Mouse (Mus musculus): ENCODE results near the gene Prkaa2. TPM values are rescaled to one million over a fixed set of nuclear protein-coding genes. Genes with fewer than 3 reads are reported as not detected.

Prkaa2 gene
- total RNA-seq (2021): 10 to 100 TPM in 1 of 2 experiments, 1 to 10 TPM in 1; 6.8 to 13.7 TPM
- long read RNA-seq, experiment 1, full-length matches to known transcripts: 9 of 12 reads
- long read RNA-seq, experiment 1, partial matches to known transcripts: 0 of 12 reads
- long read RNA-seq, experiment 1, other reads (novel, unspliced or antisense): 3 of 12 reads
- long read RNA-seq, experiment 2: 0 reads

GRCm38 (mm10) chr4:105109199-105109989 is at the start of gene Prkaa2:
Gene Prkaa2 (minus strand): TSS chr4:105109890.
- DNase-seq: peak; percentile 88 to 93

- no peak for DNase-seq
These were observed 49.8 kb upstream of the Prkaa2 start for GRCm38 (mm10) chr4:105159531-105159870.

DNA sequence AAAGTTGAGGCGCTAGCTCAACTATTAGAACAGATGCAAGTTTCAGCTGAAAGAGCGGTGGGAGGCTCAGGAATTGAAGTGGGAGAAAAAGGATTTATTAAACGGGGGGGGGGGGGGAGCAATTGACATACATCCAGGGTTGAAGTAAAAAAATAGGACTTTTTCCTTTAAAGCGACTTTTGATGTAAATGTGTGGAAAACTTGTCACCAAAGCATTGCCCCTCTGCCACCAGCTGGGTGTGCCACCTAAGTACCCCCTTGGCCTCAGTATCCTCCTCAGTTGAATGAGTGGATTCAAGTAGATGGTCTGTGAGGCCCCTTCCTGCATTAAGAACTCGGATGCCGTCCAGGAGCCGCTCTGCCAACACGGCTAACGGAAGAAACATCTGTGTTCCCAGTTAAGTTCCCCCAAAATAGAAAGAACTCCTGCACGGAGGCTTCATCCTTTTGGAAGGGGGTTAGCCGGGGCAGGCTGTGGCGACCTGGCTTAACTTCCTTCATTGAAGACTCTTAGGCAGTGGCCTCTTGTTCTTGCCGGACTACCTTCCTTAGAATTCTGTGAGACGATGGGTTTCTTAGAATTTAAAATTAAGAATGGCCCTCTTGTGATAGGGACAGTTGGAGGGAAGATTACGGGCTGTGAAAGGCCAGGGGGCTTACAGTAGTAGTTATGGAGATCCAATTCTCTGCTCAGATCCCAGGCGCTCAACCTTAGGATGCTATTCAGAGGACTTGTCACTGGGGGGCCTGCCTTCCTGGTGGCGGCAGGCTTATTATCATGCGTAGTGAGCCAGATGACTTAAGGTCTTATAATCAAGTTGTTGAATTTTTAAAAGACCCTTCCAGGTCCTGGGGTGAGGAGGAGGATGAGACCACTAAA is 49.2 kb upstream of the Prkaa2 start:
- DNase-seq: peak in 1 of 2 experiments; percentile 58

GRCm38 (mm10) chr4:105158169-105158555 is 48.5 kb upstream of the Prkaa2 start:
- peak; percentile 81 to 85 for DNase-seq

DNA sequence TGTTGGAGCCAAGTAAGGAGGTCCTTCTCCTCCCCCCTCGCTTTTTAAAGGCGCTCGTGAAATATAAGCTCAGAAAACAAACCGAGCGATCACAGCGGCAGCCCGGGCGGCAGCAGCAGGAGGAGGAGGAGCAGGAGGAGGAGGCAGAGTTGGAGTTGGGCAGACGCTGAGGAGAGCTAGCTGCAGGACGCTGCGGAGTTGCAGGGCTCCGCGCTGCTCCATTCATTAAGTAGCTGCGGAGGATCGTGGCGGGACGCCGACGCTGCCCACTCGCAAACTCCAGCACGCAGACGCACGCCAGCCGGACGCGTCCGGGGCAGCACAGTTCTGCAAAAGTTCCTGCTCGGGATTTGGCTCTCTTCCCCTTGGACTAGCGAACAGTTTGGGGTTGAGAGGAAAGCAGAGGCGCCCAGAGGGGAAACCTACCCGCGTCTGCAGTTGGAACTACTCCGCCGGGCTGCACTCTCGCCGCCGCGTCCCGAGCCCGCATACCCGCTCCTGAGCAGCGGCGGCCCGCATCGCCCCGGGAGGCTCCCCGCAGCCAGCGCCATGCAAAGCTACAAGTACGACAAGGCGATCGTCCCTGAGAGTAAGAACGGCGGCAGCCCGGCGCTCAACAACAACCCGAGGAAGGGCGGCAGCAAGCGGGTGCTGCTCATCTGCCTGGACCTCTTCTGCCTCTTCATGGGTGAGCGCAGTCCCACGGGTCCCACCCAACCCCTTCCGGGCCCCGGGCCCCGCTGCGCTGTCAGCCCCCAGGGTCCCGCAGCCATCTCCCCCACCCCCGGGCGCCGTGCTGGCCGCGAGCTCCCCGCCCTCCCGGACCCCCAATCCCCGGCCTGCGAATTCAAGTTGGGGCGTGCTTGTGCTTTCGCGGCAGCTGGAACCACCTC is 47.8 kb upstream of the Prkaa2 start, which contains the start of gene Plpp3:
Gene Plpp3, plus strand, starts transcription at position 72 of the 893 bp plus-strand sequence.
- peak; percentile 92 to 93 for DNase-seq

GRCm38 (mm10) chr4:105156955-105157275 is 47.2 kb upstream of the Prkaa2 start:
- DNase-seq: no peak

- no peak for DNase-seq
These were observed 46.6 kb upstream of the Prkaa2 start for GRCm38 (mm10) chr4:105156281-105156680.

GRCm38 (mm10) chr4:105153227-105153626 is 43.5 kb upstream of the Prkaa2 start:
- no peak for DNase-seq

DNA sequence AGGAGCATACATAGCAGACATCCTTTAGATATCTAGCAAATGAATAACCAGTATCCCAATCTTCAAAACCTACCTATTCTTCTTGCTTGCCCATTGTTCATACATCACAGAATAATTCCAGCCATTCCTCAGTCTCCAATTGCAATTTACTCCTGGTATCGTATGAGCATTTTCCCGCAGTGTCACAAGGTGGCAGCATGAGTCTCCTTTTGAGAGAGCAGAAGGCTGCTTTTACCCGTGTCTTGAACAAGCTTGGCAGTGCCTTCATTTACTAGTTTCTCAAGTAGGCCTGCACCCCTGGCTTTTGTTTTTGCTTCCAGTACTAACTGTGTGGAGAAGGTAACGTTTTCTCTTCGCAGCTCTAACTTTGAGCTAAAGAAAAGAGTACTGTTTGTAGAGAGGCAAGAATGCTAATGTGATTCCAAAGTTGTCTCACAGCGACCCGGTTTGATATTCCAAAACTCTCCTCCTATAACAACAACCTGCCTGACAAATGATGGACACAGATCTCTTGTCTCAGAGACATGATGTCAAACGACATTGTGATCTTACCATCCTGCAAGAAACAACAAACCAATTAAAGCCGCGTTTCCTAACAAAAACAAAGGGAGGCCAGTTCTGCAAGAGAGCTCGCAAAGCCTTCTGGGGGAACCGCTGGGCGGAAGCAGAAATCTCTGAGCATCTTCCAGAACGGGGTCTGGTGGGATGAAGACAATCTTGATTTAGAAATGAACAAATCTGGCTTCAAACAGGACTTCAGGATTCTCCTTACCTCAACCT is 42.4 kb upstream of the Prkaa2 start:
- DNase-seq: peak; percentile 79 to 84

- no peak for DNase-seq
These were observed 39.8 kb upstream of the Prkaa2 start for GRCm38 (mm10) chr4:105149492-105149891.

DNA sequence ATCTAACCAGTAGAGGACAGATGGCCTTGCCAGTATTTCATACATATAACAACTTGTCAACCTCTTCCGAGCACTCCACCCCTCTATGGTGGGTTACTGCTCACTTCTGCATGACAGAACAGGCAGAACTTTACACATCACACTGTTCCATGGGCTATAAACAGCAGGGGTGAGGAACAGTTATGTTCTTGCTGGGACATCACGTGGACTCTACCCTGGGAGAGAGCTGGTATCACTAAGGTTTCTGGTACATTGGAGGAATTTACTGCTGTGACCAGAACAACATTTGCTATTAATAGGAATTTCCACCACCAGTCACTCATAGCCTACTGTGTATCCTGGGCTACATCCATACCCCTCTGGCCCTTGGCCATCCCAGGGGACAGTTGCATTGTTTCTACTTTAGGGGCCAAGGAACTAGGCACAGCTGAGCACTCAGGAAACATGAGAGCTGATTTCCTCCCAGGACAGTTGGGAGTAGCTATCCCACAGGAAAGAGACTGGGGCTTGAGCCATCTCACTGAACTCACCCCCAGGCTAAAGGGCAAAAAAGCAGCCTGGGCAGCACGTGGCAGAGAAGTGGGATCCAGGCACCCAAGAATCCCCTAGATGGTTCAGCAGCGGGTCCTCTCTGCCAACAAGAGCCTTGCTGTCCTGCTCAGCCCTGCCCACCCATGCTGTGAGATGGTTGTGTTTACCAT is 23.8 kb upstream of the Prkaa2 start:
- DNase-seq: no peak

DNA sequence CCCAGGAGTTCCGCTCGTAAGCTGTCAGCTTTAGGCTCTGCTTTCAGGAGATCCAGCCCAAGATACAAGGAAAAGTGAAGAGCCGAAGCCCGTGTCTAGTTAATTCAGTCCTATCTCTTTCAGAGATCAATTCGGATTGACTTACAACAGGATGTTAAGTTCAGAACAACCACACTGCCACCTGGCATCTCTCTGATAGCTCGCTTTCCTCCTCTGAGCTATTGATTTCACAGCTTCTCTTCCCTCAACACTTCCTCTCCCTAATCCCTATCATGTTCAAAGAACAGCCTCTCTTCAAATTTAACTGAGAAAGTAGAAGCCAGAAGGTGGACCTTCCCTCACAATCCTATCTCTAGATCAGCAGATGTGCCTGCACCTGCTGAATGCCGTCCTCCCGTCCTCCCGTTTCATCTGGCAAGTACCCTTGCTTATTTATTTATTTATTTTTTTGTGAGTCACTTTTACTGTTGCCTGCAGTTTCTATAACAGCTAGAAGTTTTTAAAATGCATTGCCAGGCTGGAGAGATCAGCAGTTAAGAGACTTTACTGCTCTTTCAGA is 22.1 kb upstream of the Prkaa2 start:
- no peak for DNase-seq

GRCm38 (mm10) chr4:105129212-105129611 is 19.5 kb upstream of the Prkaa2 start:
- DNase-seq: no peak

GRCm38 (mm10) chr4:105122429-105122828 is 12.7 kb upstream of the Prkaa2 start:
- peak; percentile 83 to 84 for DNase-seq

DNA sequence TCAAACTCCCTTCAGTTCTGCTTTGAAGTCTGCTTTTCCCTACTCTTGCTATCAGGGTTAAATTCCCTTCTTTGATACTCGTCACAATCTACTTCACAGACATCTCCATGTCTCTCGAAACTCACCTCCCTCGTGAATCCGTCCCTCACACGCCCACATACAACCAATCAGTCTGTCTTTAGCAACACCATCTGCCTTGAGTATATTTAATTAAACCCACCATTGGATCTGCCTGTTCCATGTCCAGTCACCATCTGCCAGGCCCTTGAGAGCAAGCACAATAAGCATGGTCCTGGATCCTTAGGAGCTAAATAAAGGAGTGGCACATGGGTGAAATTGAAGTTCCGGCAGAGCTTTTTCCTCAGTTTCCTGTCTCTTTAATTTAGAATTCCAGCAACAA is 11.4 kb upstream of the Prkaa2 start:
- no peak for DNase-seq

DNA sequence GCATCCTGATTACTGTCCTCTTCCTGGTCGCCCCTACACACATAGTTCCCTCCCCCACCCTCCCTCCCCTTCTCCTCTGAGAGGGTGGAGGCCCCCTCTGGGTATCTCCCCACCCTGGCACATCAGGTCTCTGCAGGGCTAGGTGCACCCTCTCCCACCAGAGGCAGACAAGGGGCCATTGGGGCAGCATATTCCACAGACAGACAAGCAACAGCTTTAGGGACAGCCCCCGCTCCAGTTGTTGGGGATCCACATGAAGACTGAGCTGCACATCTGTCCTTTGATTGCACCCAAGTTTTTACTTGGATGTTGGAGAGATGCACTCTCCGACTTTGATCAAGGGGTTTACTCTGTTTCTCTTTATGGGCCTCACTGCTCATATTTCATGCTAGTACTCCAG is 3.8 kb upstream of the Prkaa2 start:
- DNase-seq: no peak

DNA sequence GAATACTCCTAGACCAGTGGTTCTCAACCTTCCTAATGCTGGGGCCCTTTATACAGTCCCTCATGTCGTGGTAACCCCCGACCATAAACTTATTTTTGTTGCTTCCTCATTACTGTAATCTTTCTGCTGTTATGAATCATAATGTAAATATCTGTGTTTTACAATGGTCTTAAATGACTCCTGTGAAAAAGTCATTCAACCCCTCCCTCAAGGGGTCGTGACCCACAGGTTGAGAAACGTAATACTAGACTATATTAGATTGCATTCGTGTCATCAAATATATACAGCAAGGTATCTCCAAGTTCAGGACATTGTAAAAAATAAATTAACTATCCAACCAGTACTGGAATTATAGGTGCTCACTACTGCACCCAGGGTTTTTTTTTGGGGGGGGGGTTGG is 3.4 kb upstream of the Prkaa2 start:
- DNase-seq: no peak

- DNase-seq: no peak
These were observed 2.1 kb upstream of the Prkaa2 start for GRCm38 (mm10) chr4:105111770-105112169.

DNA sequence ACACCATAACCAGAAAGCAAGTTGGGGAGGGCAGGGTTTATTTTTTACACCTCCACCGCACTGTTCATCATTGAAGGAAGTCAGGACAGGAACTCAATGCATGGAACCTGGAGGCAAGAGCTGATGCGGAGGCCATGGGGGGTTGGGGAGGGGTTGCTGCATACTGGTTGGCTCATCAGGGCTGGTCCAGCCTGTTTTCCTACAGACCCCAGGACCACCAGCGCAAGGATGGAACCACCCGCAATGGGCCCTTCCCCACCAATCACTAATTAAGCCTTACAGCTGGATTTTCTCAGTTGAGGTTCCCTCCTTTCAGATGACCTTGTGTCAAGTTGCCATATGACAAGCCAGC is 970 bp upstream of the Prkaa2 start:
- no peak for DNase-seq

- peak in 1 of 2 experiments; percentile 9 for DNase-seq
These were observed 447 bp upstream of the Prkaa2 start for GRCm38 (mm10) chr4:105109990-105110683.

Measured in adrenal gland, postnatal 36 days (tissue).